Mouse (Mus musculus): ENCODE results near the gene Zfp664. TPM values are rescaled to one million over a fixed set of nuclear protein-coding genes. Genes with fewer than 3 reads are reported as not detected.

Gene Zfp664
- total RNA-seq (2021), result 10 to 100 TPM; 19.6 to 20.8 TPM
- long read RNA-seq, experiment 1, full-length matches to known transcripts, result 3 of 10 reads
- long read RNA-seq, experiment 1, partial matches to known transcripts, result 0 of 10 reads
- long read RNA-seq, experiment 1, other reads (novel, unspliced or antisense), result 7 of 10 reads
- long read RNA-seq, experiment 2, partial matches to known transcripts, result 0 of 5 reads
- long read RNA-seq, experiment 2, other reads (novel, unspliced or antisense), result 5 of 5 reads

GRCm38 (mm10) chr5:124862013-124862866 is at the start of gene Zfp664, which contains the start of gene Ccdc92:
TSS of gene Zfp664 (plus strand) at chr5:124862691.
TSS of gene Ccdc92 (minus strand) at chr5:124862424.
- DNase-seq, result peak; percentile 98
- intact Hi-C loops (cut with DNase I; ENCODE audit: low total_unique reads), result loop anchor here (10.0 kb wide), 1 partner anchor 267 kb away; no protein-coding TSS in a partner anchor

DNA sequence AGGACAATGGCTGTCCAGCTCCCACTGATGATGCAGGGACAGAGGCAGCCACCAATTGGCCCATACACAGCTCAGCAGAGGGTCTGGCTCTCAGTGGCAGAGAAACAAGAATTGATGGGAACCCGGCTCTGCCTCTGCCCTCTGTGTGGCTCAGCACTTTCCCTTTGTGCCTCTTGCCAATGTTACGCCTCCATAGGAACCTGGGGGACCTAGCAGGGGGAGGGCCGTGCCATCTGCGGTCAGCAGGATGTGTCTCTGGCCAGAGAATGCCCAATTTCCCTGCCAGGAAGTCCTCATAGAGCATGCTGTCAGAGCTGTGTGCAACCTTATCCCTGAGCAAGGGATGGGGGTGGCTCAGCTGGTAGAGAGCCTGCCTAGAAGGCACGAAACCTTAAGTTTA is 47.7 kb upstream of the Zfp664 start:
- no peak for DNase-seq
- intact Hi-C loops (cut with DNase I; ENCODE audit: low total_unique reads), result no loop called here

DNA sequence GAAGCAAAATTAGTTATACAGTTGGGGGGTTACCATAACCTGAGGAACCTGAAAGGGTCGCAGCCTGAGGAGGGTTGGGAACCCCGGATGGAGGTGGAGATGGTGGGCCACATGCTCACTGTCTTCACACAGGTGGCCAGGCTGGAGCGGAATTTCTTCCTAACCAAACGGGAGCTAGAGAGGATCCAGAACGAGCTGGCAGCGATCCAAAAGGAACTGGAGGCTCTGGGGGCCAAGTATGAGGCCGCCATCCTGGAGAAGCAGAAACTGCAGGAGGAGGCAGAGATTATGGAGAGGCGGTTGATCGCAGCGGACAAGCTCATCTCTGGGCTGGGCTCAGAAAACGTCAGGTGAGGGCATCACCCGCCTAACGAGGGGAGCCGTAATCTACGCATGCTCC is 45.4 kb upstream of the Zfp664 start:
- DNase-seq, result no peak
- intact Hi-C loops (cut with DNase I; ENCODE audit: low total_unique reads), result no loop called here

GRCm38 (mm10) chr5:124822128-124822894 is 40.2 kb upstream of the Zfp664 start:
- DNase-seq, result no peak
- intact Hi-C loops (cut with DNase I; ENCODE audit: low total_unique reads), result no loop called here

- intact Hi-C loops (cut with DNase I; ENCODE audit: low total_unique reads), result no loop called here
- no peak for DNase-seq
Measured at GRCm38 (mm10) chr5:124830331-124830730, 32.2 kb upstream of the Zfp664 start.

DNA sequence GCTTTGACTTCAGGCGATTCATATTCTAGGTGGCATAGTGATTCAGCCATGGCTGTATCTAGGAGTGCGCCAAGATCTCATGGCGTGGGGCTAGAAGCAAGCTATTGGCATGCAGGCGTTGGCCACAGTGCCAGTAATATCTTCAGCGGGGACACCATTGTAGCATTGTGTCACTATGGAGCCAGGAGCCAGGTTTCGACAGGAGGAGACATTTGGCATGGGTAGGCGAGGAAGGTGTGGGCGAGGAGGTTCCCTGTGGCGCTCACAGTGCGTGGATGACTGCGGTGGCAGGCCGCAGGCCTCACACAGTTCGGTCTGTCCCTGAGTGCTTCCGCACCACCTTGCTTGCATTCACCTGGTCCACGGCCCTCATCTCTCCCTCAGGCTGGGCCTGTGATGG is 27.3 kb upstream of the Zfp664 start:
- intact Hi-C loops (cut with DNase I; ENCODE audit: low total_unique reads), result no loop called here

DNA sequence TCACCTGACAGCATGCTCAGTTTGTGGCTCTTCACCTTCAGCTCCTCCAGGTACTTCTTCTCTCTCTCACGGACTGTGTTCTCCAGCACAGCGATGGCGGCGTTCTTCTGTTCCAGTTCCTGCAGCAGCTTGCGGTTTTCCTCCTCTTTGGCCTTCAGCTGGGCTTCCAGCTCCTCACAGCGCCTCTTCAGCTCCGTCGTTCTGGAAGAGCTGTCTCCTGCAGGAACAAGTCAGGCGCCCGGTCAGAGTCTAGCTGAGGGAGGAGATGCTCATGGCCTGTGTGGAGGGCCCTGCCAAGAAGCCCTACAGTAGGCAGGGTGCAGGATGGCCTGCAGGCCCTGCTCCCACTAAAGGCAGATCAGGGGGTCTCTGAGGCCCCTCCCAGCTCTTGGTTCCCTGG is 26.4 kb upstream of the Zfp664 start:
- intact Hi-C loops (cut with DNase I; ENCODE audit: low total_unique reads), result no loop called here

More for the DNA sequence above, 27.3 kb upstream of the Zfp664 start:
- DNase-seq, result no peak

DNA sequence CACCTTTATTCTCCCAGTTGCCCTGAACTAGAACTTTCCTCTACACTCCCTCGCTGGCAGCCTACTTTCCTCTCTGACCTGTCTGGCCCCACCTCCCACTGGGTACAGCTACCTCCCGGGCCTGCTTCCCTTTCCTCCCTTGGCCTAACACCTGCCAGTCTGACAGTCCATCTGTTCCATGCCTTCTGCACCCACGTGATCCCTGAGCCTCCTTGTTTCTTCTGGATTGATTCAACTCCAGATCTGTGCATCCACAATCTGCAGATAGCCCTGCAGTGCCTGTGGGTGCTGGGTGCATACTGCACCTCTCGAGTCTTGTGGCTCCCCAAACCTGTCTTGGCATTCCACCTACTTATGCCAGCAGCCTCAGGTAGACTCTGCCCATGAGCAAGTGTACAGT is 25.9 kb upstream of the Zfp664 start:
- intact Hi-C loops (cut with DNase I; ENCODE audit: low total_unique reads), result no loop called here
- DNase-seq, result no peak

More for the DNA sequence above, 26.4 kb upstream of the Zfp664 start:
- DNase-seq, result no peak

- intact Hi-C loops (cut with DNase I; ENCODE audit: low total_unique reads), result no loop called here
- DNase-seq, result no peak
Measured at GRCm38 (mm10) chr5:124840202-124840601, 22.3 kb upstream of the Zfp664 start.

DNA sequence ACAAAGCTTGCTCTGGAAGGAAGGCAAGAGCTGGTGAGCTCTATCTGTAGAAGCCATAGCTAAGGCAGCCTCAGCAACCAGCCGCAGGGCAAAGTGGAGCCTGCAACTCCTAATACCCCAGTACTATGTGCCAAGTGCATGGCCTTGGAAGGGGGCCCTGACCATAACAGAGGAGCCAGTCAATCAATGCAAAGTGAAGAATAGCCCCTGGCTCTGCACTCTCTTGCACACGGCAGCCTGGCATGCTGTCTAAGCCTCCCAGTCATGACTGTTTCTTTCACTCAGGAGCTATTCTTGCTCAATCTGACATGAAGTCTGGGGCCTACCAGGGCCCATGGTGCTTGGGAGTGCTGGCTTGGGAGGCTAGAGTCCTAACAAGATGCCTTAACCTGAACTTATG is 21.8 kb upstream of the Zfp664 start:
- intact Hi-C loops (cut with DNase I; ENCODE audit: low total_unique reads), result no loop called here
- DNase-seq, result no peak

DNA sequence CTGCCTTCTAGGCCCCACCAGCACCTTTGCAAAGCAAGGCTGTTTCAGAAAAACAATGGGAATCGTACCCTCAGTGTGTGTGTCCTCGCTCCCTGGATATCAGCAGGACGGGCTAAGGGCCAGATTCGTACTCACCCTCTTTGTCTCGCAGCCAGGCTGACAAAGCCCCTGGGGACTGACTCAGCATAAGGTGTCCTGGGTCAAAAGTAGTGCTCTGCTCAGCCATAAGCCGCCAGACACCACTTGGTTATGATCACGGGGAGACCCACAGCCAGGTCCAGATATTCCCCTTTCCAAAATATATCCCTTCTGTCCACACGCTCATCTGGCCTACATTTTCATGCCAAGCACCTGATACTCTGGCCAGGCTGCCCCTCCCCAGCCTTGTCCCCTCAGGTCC is 19.1 kb upstream of the Zfp664 start:
- intact Hi-C loops (cut with DNase I; ENCODE audit: low total_unique reads), result no loop called here

GRCm38 (mm10) chr5:124844929-124845328 is 17.6 kb upstream of the Zfp664 start:
- intact Hi-C loops (cut with DNase I; ENCODE audit: low total_unique reads), result no loop called here
- no peak for DNase-seq

More for the DNA sequence above, 19.1 kb upstream of the Zfp664 start:
- no peak for DNase-seq

- intact Hi-C loops (cut with DNase I; ENCODE audit: low total_unique reads), result no loop called here
- no peak for DNase-seq
Measured at GRCm38 (mm10) chr5:124847014-124847413, 15.5 kb upstream of the Zfp664 start.

DNA sequence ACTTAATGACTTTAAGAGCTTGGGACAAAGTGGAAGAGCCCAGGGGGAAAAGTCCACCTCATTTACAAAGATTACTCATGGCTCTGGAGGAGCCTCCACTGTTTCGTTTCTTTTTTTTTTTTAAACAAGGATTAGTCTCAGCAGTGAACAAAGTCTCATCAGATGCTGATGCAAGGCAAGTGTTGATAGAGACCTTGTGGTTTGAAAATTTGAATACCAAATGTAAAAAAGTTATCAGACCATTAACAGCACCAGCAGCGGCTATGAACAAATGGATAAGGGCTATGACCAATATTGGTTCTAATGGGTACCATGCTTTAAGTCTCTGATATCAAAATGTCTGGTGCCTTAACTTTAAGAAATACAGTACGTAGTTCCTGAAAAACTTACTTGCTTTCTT is 13.5 kb upstream of the Zfp664 start:
- intact Hi-C loops (cut with DNase I; ENCODE audit: low total_unique reads), result no loop called here

GRCm38 (mm10) chr5:124851572-124851971 is 10.9 kb upstream of the Zfp664 start:
- no peak for DNase-seq
- intact Hi-C loops (cut with DNase I; ENCODE audit: low total_unique reads), result no loop called here

More for the DNA sequence above, 13.5 kb upstream of the Zfp664 start:
- no peak for DNase-seq

- intact Hi-C loops (cut with DNase I; ENCODE audit: low total_unique reads), result no loop called here
- DNase-seq, result no peak
Measured at GRCm38 (mm10) chr5:124852294-124852693, 10.2 kb upstream of the Zfp664 start.

GRCm38 (mm10) chr5:124853079-124853478 is 9.4 kb upstream of the Zfp664 start:
- intact Hi-C loops (cut with DNase I; ENCODE audit: low total_unique reads), result no loop called here
- no peak for DNase-seq

GRCm38 (mm10) chr5:124854202-124854601 is 8.3 kb upstream of the Zfp664 start:
- DNase-seq, result no peak
- intact Hi-C loops (cut with DNase I; ENCODE audit: low total_unique reads), result no loop called here

DNA sequence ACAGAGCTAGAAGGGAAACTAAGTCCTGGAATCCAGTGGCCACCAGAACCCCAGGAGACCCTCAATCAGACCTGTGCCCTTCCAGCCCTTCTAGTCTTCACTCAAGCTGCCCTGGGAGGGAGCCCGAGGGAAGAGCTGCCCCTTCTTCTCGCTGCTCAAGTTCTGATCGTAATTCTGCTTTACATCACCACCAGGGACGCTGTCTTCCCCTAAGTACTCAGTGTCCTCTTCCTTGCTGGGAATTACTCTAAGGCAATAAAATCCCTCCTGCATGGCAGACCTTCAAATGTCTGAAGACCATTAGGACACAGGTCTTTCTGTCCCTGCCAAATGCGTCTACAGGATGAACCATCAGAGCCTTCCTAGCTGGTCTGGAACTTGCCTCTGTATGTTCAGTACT is 2.5 kb upstream of the Zfp664 start:
- no peak for DNase-seq
- intact Hi-C loops (cut with DNase I; ENCODE audit: low total_unique reads), result loop anchor here (10.0 kb wide), 1 partner anchor 265 kb away; no protein-coding TSS in a partner anchor

GRCm38 (mm10) chr5:124861463-124861862 is 1.0 kb upstream of the Zfp664 start:
- DNase-seq, result no peak
- intact Hi-C loops (cut with DNase I; ENCODE audit: low total_unique reads), result loop anchor here (10.0 kb wide), 1 partner anchor 267 kb away; no protein-coding TSS in a partner anchor

Measured in gastrocnemius, postnatal 14 days (tissue).